Mouse (Mus musculus) hindbrain, postnatal 0 days (tissue): Measurements from ENCODE around the gene Psd4. TPM values are rescaled to one million over a fixed set of nuclear protein-coding genes. Genes with fewer than 3 reads are reported as not detected.

ENCODE experiments used
- ATAC-seq: fragments of 200-750 bp; cut with Nextera tagmentation; 2 replicates; pipeline ENCODE4 v1.8.0; 2017; ENCODE audit warnings: mild to moderate bottlenecking, moderate TSS enrichment, moderate library complexity
- DNase-seq: peaks from one replicate; pipeline ENCODE4 v3.0.0-alpha.2; 2015; ENCODE audit warnings: low spot score
- H3K27ac ChIP-seq: fragments of 300-500 bp; sonication (generic); 2 replicates; pipeline ENCODE4 v1.5.1; 2014; ENCODE audit warnings: mild to moderate bottlenecking
- H3K27me3 ChIP-seq: fragments of 300-500 bp; sonication (generic); 2 replicates; pipeline ENCODE4 v1.6.1; 2014; ENCODE audit warnings: low read length, mixed read lengths; ENCODE audit not compliant: insufficient read depth
- H3K36me3 ChIP-seq: fragments of 300-500 bp; sonication (generic); 2 replicates; pipeline ENCODE4 v1.6.1; 2014; ENCODE audit warnings: low read length, mixed read lengths; ENCODE audit not compliant: insufficient read depth
- H3K4me1 ChIP-seq: fragments of 300-500 bp; sonication (generic); 2 replicates; pipeline ENCODE4 v1.6.1; 2014; ENCODE audit warnings: antibody characterized with exemption, low read length, mixed read lengths; ENCODE audit not compliant: insufficient read depth
- H3K4me2 ChIP-seq: fragments of 300-500 bp; sonication (generic); 2 replicates; pipeline ENCODE4 v1.6.1; 2014; ENCODE audit warnings: low read depth, mild to moderate bottlenecking, low read length, moderate library complexity, mixed read lengths
- H3K4me3 ChIP-seq: fragments of 300-500 bp; sonication (generic); 2 replicates; pipeline ENCODE4 v1.5.1; 2014; ENCODE audit warnings: low read length
- H3K9ac ChIP-seq: fragments of 300-500 bp; sonication (generic); replicated peaks from 2 replicates; pipeline ENCODE4 v1.6.1; 2014; ENCODE audit warnings: mild to moderate bottlenecking, low read length, moderate library complexity, mixed read lengths
- H3K9me3 ChIP-seq: fragments of 300-500 bp; sonication (generic); 2 replicates; pipeline ENCODE4 v1.6.1; 2016; ENCODE audit warnings: low read length, mixed read lengths
- CTCF ChIP-seq: IDR thresholded peaks from 2 replicates; pipeline ENCODE4 v1.5.1; 2016; ENCODE audit warnings: antibody characterized with exemption, control low read depth, low read depth
- WGBS: fragments of 180-500 bp; shearing (Covaris S2); extraction: QIAGEN DNeasy Blood & Tissue Kit; methylation state at CpG from one replicate; pipeline ENCODE4 v1.1.7; 2014; 5-methylcytosine and 5-hydroxymethylcytosine counted together
- polyA plus RNA-seq: library from polyadenylated mRNA; unstranded; fragments of >200 nt; fragmentation: Nextera tagmentation; extraction: Ambion mirVana; gene quantifications from 2 replicates; pipeline ENCODE4 v1.2.1, GENCODE M21; 2015
- total RNA-seq: library from RNA; depleted of rRNA; stranded (reverse); fragments of >200 nt; gene quantifications from 2 replicates; pipeline ENCODE4 v1.2.3, GENCODE M21; 2014

The Psd4 gene
- total and polyA plus RNA-seq, 2 experiments from 2014 or later = 1.2 to 7.0 TPM

DNA sequence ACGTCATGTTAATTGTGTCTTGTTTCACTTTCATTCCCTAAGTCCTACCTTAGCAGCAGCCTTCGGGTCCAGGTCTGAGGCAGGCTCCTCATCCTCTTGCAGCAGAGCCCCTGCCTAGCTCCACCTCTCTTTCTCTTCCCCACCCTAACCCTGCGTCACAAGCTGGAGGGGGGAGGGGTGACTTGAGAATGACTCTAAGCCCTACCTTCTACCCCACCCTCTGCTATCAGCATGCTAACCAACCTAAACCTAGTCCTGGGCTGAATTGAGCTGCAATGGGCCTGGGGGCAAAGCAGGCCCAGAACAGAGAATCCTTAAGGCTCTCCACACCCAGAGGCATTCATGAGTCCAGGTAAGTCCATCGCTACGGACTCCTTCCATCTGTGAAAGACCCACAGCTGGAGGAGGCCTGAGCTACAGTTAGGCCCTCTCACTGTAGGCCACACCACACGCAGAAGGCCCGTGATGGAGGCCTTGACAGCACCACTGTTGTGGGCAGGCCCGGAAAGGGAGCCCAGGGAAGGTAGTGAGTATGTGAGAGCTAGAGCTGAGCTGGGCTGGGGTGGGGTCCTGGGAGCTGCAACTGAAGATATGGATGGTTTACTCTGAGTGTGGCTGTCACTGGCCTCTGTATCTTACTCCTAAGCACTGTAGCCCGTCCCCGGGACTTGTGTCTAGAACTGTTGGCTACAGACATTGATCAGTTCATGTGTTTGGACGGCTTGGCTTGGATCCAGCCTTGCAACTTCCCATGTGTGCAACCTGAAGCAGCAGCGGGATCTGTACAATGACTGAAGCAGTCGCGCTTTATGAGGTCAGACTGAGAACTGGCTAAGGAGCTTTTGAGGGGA lies 18.0 kb downstream of the Psd4 start:
- ATAC-seq (no peak), DNase-seq (no peak)
- Histone ChIP-seq H3K4me3 (no peak overlapping the region), H3K9me3 (no peaks in the 10 kb centered on the region), H3K4me1 (no peaks in the 10 kb centered on the region), H3K27ac (no peak overlapping the region), H3K9ac (no peak overlapping the region), H3K36me3 (no peaks in the 10 kb centered on the region), H3K4me2 (no peak overlapping the region), H3K27me3 (no peaks in the 10 kb centered on the region)
- 80% methylated on average over 14 of the region's 14 CpGs for WGBS
- no peak for TF ChIP-seq CTCF

- TF ChIP-seq CTCF = no peak
- ATAC-seq = no peak
- H3K27ac ChIP-seq = no peak overlapping the region
- H3K4me3 ChIP-seq = no peak overlapping the region
- H3K4me2 ChIP-seq = no peak overlapping the region
- H3K9me3 ChIP-seq = no peaks in the 10 kb centered on the region
- no peaks in the 10 kb centered on the region for H3K27me3 ChIP-seq
- no peak for DNase-seq
- no peaks in the 10 kb centered on the region for H3K4me1 ChIP-seq
- H3K36me3 ChIP-seq = no peaks in the 10 kb centered on the region
- 89% methylated on average over 21 of the region's 21 CpGs for whole genome bisulfite sequencing
- H3K9ac ChIP-seq = no peak overlapping the region
Measured at GRCm38 (mm10) chr2:24386158-24386963, 19.0 kb downstream of the Psd4 start.

GRCm38 (mm10) chr2:24386964-24387320 lies 19.6 kb downstream of the Psd4 start:
- Histone ChIP-seq H3K27ac (no peak overlapping the region), H3K9me3 (no peaks in the 10 kb centered on the region), H3K4me2 (no peak overlapping the region), H3K9ac (no peak overlapping the region), H3K4me1 (no peaks in the 10 kb centered on the region), H3K36me3 (no peaks in the 10 kb centered on the region), H3K4me3 (no peak overlapping the region), H3K27me3 (no peaks in the 10 kb centered on the region)
- DNase-seq (no peak), ATAC-seq (no peak)
- 86% methylated on average over 2 of the region's 2 CpGs for WGBS
- no peak for TF ChIP-seq CTCF

- Histone ChIP-seq H3K9ac (no peak overlapping the region), H3K4me3 (no peak overlapping the region), H3K9me3 (no peaks in the 10 kb centered on the region), H3K4me1 (no peaks in the 10 kb centered on the region), H3K4me2 (no peak overlapping the region), H3K36me3 (no peaks in the 10 kb centered on the region), H3K27me3 (no peaks in the 10 kb centered on the region), H3K27ac (no peak overlapping the region)
- no peak for TF ChIP-seq CTCF
- DNase-seq (no peak), ATAC-seq (no peak)
- 90% methylated on average over 4 of the region's 4 CpGs for WGBS
Measured at GRCm38 (mm10) chr2:24387361-24388283, 20.2 kb downstream of the Psd4 start.

GRCm38 (mm10) chr2:24393251-24393650 lies 25.9 kb downstream of the Psd4 start:
- no peak for DNase-seq
- Histone ChIP-seq H3K27ac (no peak overlapping the region), H3K27me3 (no peaks in the 10 kb centered on the region), H3K9me3 (no peaks in the 10 kb centered on the region), H3K4me2 (no peak overlapping the region), H3K4me3 (no peak overlapping the region), H3K36me3 (no peaks in the 10 kb centered on the region), H3K4me1 (no peaks in the 10 kb centered on the region), H3K9ac (no peak overlapping the region)
- no peak for TF ChIP-seq CTCF
- WGBS = 78% methylated on average over 2 of the region's 2 CpGs
- ATAC-seq = no peak

DNA sequence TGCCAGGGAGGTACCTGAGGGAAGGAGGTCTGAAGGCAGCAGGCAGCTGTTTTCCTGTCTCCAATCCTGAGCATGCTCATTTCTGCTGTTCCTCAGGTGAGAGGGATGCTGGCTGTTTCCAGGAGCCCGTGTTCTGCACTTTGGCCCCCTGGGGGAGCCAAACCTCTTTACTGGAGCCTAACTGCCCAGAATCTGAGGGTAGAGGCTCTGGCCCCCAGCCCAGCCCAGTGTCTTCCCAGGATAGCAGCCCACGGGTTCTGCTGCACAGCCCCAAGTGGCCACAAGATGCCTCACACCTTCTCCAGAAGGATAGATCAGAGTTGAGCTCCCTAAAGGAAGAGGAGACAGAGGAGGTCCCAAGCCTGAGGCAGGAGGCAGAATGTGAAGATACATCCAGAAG lies 29.7 kb downstream of the Psd4 start:
- no peaks in the 10 kb centered on the region for H3K27me3 ChIP-seq
- H3K4me1 ChIP-seq = no peaks in the 10 kb centered on the region
- no peak overlapping the region for H3K9ac ChIP-seq
- H3K27ac ChIP-seq = no peak overlapping the region
- H3K4me2 ChIP-seq = no peak overlapping the region
- DNase-seq (no peak), ATAC-seq (no peak)
- no peaks in the 10 kb centered on the region for H3K9me3 ChIP-seq
- TF ChIP-seq CTCF = no peak; the same call in 1 of the 2 replicates
- no peaks in the 10 kb centered on the region for H3K36me3 ChIP-seq
- WGBS = 24% methylated on average over 2 of the region's 2 CpGs
- no peak overlapping the region for H3K4me3 ChIP-seq
